Mouse (Mus musculus) heart, embryonic 16.5 days (tissue): Measurements from ENCODE around the gene H2-D1. TPM values are rescaled to one million over a fixed set of nuclear protein-coding genes. Genes with fewer than 3 reads are reported as not detected.
A peak's percentile ranks its signal among the peaks of the same experiment; 100 is the strongest.
"Not testable (repeated sequence)": the region's sequence is repeated elsewhere in the genome, so short reads cannot be mapped to it uniquely, and the experiment has no call there.

ENCODE experiments used
- ATAC-seq: fragments of 200-750 bp; cut with Nextera tagmentation; replicated peaks from 2 replicates; pipeline ENCODE4 v1.8.0; 2017; ENCODE audit warnings: moderate number of reproducible peaks; ENCODE audit not compliant: insufficient read depth, low FRiP score; ENCODE audit errors: extremely low read depth
- H3K27ac ChIP-seq: fragments of 300-500 bp; sonication (generic); 2 replicates; pipeline ENCODE4 v1.5.1; 2014; ENCODE audit warnings: mild to moderate bottlenecking, low read length, control low read depth, moderate library complexity
- H3K27me3 ChIP-seq: fragments of 300-500 bp; sonication (generic); 2 replicates; pipeline ENCODE4 v1.6.1; 2014; ENCODE audit warnings: low read length, mixed read lengths; ENCODE audit not compliant: control insufficient read depth, insufficient read depth
- H3K36me3 ChIP-seq: fragments of 300-500 bp; sonication (generic); 2 replicates; pipeline ENCODE4 v1.6.1; 2014; ENCODE audit not compliant: control insufficient read depth, insufficient read depth
- H3K4me1 ChIP-seq: fragments of 300-500 bp; sonication (generic); 2 replicates; pipeline ENCODE4 v1.6.1; 2014; ENCODE audit warnings: low read length, mixed read lengths; ENCODE audit not compliant: control insufficient read depth, insufficient read depth
- H3K4me2 ChIP-seq: fragments of 300-500 bp; sonication (generic); 2 replicates; pipeline ENCODE4 v1.6.1; 2014; ENCODE audit warnings: low read depth, mild to moderate bottlenecking, control low read depth, low read length
- H3K4me3 ChIP-seq: fragments of 300-500 bp; sonication (generic); 2 replicates; pipeline ENCODE4 v1.5.1; 2014; ENCODE audit warnings: mild to moderate bottlenecking, control low read depth, low read length
- H3K9ac ChIP-seq: fragments of 300-500 bp; sonication (generic); 2 replicates; pipeline ENCODE4 v1.6.1; 2014; ENCODE audit warnings: low read length, control low read depth
- H3K9me3 ChIP-seq: fragments of 300-500 bp; sonication (generic); replicated peaks from 2 replicates; pipeline ENCODE4 v1.6.1; 2016; ENCODE audit warnings: low read length; ENCODE audit not compliant: control insufficient read depth
- WGBS: fragments of 180-500 bp; shearing (Covaris S2); extraction: QIAGEN DNeasy Blood & Tissue Kit; methylation state at CpG from one replicate; pipeline ENCODE4 v1.1.7; 2014; 5-methylcytosine and 5-hydroxymethylcytosine counted together
- polyA plus RNA-seq: library from polyadenylated mRNA; unstranded; fragments of >200 nt; fragmentation: Nextera tagmentation; extraction: Ambion mirVana; gene quantifications from 2 replicates; pipeline ENCODE4 v1.2.1, GENCODE M21; 2015

H2-D1 gene
- polyA plus RNA-seq, 1 experiment from 2014 or later, result 110 TPM

- no peak overlapping the region for H3K4me2 ChIP-seq
- no peaks in the 10 kb centered on the region for H3K36me3 ChIP-seq
- H3K9ac ChIP-seq, result no peak overlapping the region
- H3K9me3 ChIP-seq, result peaks cover 2% of the 10 kb centered on the region; the same call in 1 of the 2 replicates
- H3K27ac ChIP-seq, result no peak overlapping the region
- no peaks in the 10 kb centered on the region for H3K4me1 ChIP-seq
- no peak overlapping the region for H3K4me3 ChIP-seq
- WGBS, result 15% methylated on average over 13 of the region's 13 CpGs
- no peak for ATAC-seq
- peaks cover 18% of the 10 kb centered on the region for H3K27me3 ChIP-seq
These were observed 13.9 kb downstream of the H2-D1 start for GRCm38 (mm10) chr17:35276304-35276864.

- Histone ChIP-seq H3K4me3 (no peak overlapping the region), H3K9me3 (peaks cover 2% of the 10 kb centered on the region; the same call in 1 of the 2 replicates), H3K27me3 (peaks cover 18% of the 10 kb centered on the region), H3K4me1 (no peaks in the 10 kb centered on the region), H3K4me2 (no peak overlapping the region), H3K36me3 (no peaks in the 10 kb centered on the region), H3K27ac (no peak overlapping the region), H3K9ac (no peak overlapping the region)
- WGBS, result 76% methylated on average over 8 of the region's 8 CpGs
- no peak for ATAC-seq
These were observed 15.5 kb downstream of the H2-D1 start for GRCm38 (mm10) chr17:35278049-35278448.

GRCm38 (mm10) chr17:35278957-35279688 lies 16.6 kb downstream of the H2-D1 start:
- Histone ChIP-seq H3K9ac (no peak overlapping the region), H3K4me3 (no peak overlapping the region), H3K27ac (no peak overlapping the region), H3K9me3 (no peaks in the 10 kb centered on the region), H3K4me1 (no peaks in the 10 kb centered on the region), H3K27me3 (peaks cover 21% of the 10 kb centered on the region), H3K36me3 (no peaks in the 10 kb centered on the region), H3K4me2 (no peak overlapping the region)
- ATAC-seq, result no peak
- 81% methylated on average over 13 of the region's 13 CpGs for WGBS

- no peak for ATAC-seq
- WGBS, result 72% methylated on average over 3 of the region's 3 CpGs
- H3K27me3 ChIP-seq, result peaks cover 22% of the 10 kb centered on the region
- no peak overlapping the region for H3K4me3 ChIP-seq
- H3K27ac ChIP-seq, result no peak overlapping the region
- H3K36me3 ChIP-seq, result no peaks in the 10 kb centered on the region
- no peaks in the 10 kb centered on the region for H3K4me1 ChIP-seq
- H3K4me2 ChIP-seq, result no peak overlapping the region
- H3K9ac ChIP-seq, result no peak overlapping the region
- H3K9me3 ChIP-seq, result no peaks in the 10 kb centered on the region
These were observed 17.7 kb downstream of the H2-D1 start for GRCm38 (mm10) chr17:35280276-35280675.

- Histone ChIP-seq H3K9me3 (no peaks in the 10 kb centered on the region), H3K4me1 (no peaks in the 10 kb centered on the region), H3K4me2 (no peak overlapping the region), H3K9ac (no peak overlapping the region), H3K27ac (no peak overlapping the region), H3K4me3 (no peak overlapping the region), H3K36me3 (no peaks in the 10 kb centered on the region), H3K27me3 (peaks cover 6% of the 10 kb centered on the region; the same call in 1 of the 2 replicates)
- no peak for ATAC-seq
These were observed 22.9 kb downstream of the H2-D1 start for GRCm38 (mm10) chr17:35285431-35285830.

GRCm38 (mm10) chr17:35295796-35296195 lies 33.3 kb downstream of the H2-D1 start:
- not testable (repeated sequence) for H3K4me2 ChIP-seq, H3K4me1 ChIP-seq, H3K9ac ChIP-seq, H3K36me3 ChIP-seq, H3K4me3 ChIP-seq, H3K27me3 ChIP-seq, H3K9me3 ChIP-seq, ATAC-seq, H3K27ac ChIP-seq
- WGBS, result 4% methylated on average over 5 of the region's 5 CpGs

GRCm38 (mm10) chr17:35300261-35300945 lies 37.9 kb downstream of the H2-D1 start:
- H3K4me3 ChIP-seq, H3K9ac ChIP-seq, H3K4me2 ChIP-seq, ATAC-seq, H3K27me3 ChIP-seq, H3K4me1 ChIP-seq, H3K36me3 ChIP-seq, H3K9me3 ChIP-seq, H3K27ac ChIP-seq: not testable (repeated sequence)
- WGBS, result 86% methylated on average over 7 of the region's 7 CpGs

GRCm38 (mm10) chr17:35301645-35302258 lies 39.2 kb downstream of the H2-D1 start:
- no peaks in the 10 kb centered on the region for H3K27me3 ChIP-seq
- WGBS, result 22% methylated on average over 13 of the region's 13 CpGs
- no peak overlapping the region for H3K4me3 ChIP-seq
- no peaks in the 10 kb centered on the region for H3K4me1 ChIP-seq
- no peak overlapping the region for H3K27ac ChIP-seq
- H3K4me2 ChIP-seq, result 0 out of 2 replicates have a peak overlapping the region, but pooled peaks have one; percentile 26
- H3K9me3 ChIP-seq, result peaks cover 10% of the 10 kb centered on the region
- ATAC-seq, result no peak
- no peaks in the 10 kb centered on the region for H3K36me3 ChIP-seq
- no peak overlapping the region for H3K9ac ChIP-seq

GRCm38 (mm10) chr17:35303271-35303670 lies 40.7 kb downstream of the H2-D1 start:
- Histone ChIP-seq H3K4me2 (no peak overlapping the region), H3K36me3 (no peaks in the 10 kb centered on the region), H3K4me1 (no peaks in the 10 kb centered on the region), H3K4me3 (no peak overlapping the region), H3K9me3 (peaks cover 10% of the 10 kb centered on the region), H3K9ac (no peak overlapping the region), H3K27ac (no peak overlapping the region), H3K27me3 (peaks cover 5% of the 10 kb centered on the region; the same call in 1 of the 2 replicates)
- no peak for ATAC-seq
- 59% methylated on average over 2 of the region's 2 CpGs for WGBS
